Mouse (Mus musculus): ENCODE measurements around the gene Luc7l3.

GRCm38 (mm10) chr11:94326961-94327411 lies 5.2 kb upstream of the Luc7l3 start:
- TF ChIP-seq EP300 (IDR thresholded peaks at IDR 0.05; ENCODE audit: low read depth) (no peak), CTCF (IDR thresholded peaks at IDR 0.05; ENCODE audit: low read depth) (no peak)

Measured in liver, embryonic 14.5 days (tissue).